Mouse (Mus musculus): ENCODE measurements around the gene Cdh16. TPM values are rescaled to one million over a fixed set of nuclear protein-coding genes. Genes with fewer than 3 reads are reported as not detected.
A peak's percentile ranks its signal among the peaks of the same experiment; 100 is the strongest.
"Not testable (repeated sequence)": the region's sequence is repeated elsewhere in the genome, so short reads cannot be mapped to it uniquely, and the experiment has no call there.

Gene Cdh16
- polyA plus RNA-seq (2015; fragmentation: Nextera tagmentation; extraction: Ambion mirVana), result not detected in 2 replicates

DNA sequence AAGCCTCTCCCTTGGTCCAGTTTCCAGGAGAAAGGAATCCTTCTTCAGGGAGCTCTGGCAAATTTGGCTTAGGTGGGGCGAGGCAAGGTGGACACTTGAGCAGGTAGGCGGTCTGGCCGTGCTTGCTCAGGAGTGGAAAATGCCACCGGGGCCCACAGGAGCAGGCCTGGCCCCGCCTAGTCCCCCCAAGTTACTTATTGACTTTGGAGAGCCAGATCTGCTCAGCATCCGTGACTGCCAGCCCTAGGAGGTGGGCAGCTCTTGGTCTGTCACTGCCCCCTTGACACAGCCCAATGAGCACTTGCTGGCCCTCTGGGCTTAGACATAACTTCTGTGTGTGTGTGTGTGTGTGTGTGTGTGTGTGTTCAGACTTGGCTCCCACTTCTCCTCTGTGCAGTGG is at the start of gene Cdh16:
TSS of gene Cdh16 (minus strand) at position 236 of the 400 bp plus-strand sequence.
- Histone ChIP-seq H3K4me3 (no peak within 1 kb of the TSS), H3K27me3 (0 out of 2 replicates have a peak, but pooled peaks cover 1% of the 10 kb centered on the region), H3K4me2 (replicated peaks) (no peak within 1 kb of the TSS), H3K27ac (replicated peaks) (no peak within 1 kb of the TSS), H3K4me1 (no peaks in the 10 kb centered on the region), H3K36me3 (no peaks in the 10 kb centered on the region), H3K9me3 (no peaks in the 10 kb centered on the region), H3K9ac (replicated peaks) (no peak within 1 kb of the TSS)
- no peak for ATAC-seq (replicated peaks)
- 80% methylated on average over 6 of the region's 6 CpGs for WGBS

GRCm38 (mm10) chr8:104655614-104656013 is 31.4 kb upstream of the Cdh16 start:
- H3K27ac ChIP-seq (replicated peaks), result no peak overlapping the region
- H3K4me2 ChIP-seq (replicated peaks), result no peak overlapping the region
- ATAC-seq (replicated peaks), result no peak
- H3K27me3 ChIP-seq, result no peaks in the 10 kb centered on the region
- H3K4me1 ChIP-seq, result no peaks in the 10 kb centered on the region
- 77% methylated on average over 4 of the region's 4 CpGs for WGBS
- no peak overlapping the region for H3K4me3 ChIP-seq
- no peaks in the 10 kb centered on the region for H3K36me3 ChIP-seq
- no peaks in the 10 kb centered on the region for H3K9me3 ChIP-seq
- H3K9ac ChIP-seq (replicated peaks), result no peak overlapping the region

DNA sequence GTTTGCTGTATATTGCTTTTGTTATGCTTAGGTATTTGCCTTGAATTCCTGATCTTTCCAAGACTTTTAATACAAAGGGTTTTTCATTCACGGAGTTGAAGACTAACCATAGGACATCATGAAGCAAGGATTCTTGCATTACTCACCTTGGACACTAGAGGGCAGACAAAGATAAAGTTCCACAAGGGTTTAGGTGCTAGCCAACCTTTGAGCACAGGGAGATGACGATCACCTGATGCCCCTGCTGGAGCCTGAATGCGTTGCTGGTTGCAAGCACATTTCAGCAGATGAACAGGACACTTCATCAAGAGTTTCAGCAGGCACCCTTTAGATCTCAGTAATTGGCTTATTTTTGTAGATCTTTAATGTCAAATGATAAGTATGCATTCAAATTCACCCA is 30.8 kb upstream of the Cdh16 start:
- no peak overlapping the region for H3K9ac ChIP-seq (replicated peaks)
- H3K27ac ChIP-seq (replicated peaks), result no peak overlapping the region
- no peaks in the 10 kb centered on the region for H3K4me1 ChIP-seq
- no peaks in the 10 kb centered on the region for H3K27me3 ChIP-seq
- WGBS, result 2% methylated on average over 3 of the region's 3 CpGs
- ATAC-seq (replicated peaks), result peak; percentile 80
- H3K9me3 ChIP-seq, result no peaks in the 10 kb centered on the region
- no peak overlapping the region for H3K4me3 ChIP-seq
- no peak overlapping the region for H3K4me2 ChIP-seq (replicated peaks)
- H3K36me3 ChIP-seq, result no peaks in the 10 kb centered on the region

GRCm38 (mm10) chr8:104644187-104644586 is 20.0 kb upstream of the Cdh16 start:
- H3K9me3 ChIP-seq; H3K27ac ChIP-seq (replicated peaks); H3K27me3 ChIP-seq; H3K4me2 ChIP-seq (replicated peaks); H3K9ac ChIP-seq (replicated peaks); H3K4me3 ChIP-seq; H3K36me3 ChIP-seq; ATAC-seq (replicated peaks): not testable (repeated sequence)
- WGBS, result 61% methylated on average over 3 of the region's 3 CpGs
- peaks cover 21% of the 10 kb centered on the region for H3K4me1 ChIP-seq

DNA sequence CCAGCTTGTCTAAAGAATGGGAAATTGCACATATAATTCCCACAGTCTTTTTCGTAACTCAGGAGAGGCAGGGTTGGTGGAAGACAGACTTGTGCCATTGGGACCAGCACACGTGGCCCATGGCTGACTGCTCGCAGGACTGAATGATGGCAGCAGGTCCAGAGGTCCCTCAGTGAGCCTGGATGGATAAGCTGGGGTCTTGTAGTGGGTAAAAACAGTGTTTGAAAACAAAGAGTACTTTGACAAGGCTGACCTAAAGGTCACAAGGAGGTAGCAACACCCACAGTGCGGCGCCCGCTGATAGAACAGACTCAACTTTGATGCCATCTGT is 18.1 kb upstream of the Cdh16 start:
- H3K36me3 ChIP-seq, result peaks cover 18% of the 10 kb centered on the region; the same call in 1 of the 2 replicates
- peak overlapping the region; percentile 83 for H3K9ac ChIP-seq (replicated peaks)
- peaks cover 21% of the 10 kb centered on the region for H3K4me1 ChIP-seq
- peak overlapping the region; percentile 91 for H3K4me2 ChIP-seq (replicated peaks)
- peak; percentile 24 for ATAC-seq (replicated peaks)
- 79% methylated on average over 6 of the region's 6 CpGs for WGBS
- H3K27me3 ChIP-seq, result no peaks in the 10 kb centered on the region
- no peaks in the 10 kb centered on the region for H3K9me3 ChIP-seq
- peak overlapping the region; percentile 82 for H3K4me3 ChIP-seq
- H3K27ac ChIP-seq (replicated peaks), result peak overlapping the region; percentile 89

DNA sequence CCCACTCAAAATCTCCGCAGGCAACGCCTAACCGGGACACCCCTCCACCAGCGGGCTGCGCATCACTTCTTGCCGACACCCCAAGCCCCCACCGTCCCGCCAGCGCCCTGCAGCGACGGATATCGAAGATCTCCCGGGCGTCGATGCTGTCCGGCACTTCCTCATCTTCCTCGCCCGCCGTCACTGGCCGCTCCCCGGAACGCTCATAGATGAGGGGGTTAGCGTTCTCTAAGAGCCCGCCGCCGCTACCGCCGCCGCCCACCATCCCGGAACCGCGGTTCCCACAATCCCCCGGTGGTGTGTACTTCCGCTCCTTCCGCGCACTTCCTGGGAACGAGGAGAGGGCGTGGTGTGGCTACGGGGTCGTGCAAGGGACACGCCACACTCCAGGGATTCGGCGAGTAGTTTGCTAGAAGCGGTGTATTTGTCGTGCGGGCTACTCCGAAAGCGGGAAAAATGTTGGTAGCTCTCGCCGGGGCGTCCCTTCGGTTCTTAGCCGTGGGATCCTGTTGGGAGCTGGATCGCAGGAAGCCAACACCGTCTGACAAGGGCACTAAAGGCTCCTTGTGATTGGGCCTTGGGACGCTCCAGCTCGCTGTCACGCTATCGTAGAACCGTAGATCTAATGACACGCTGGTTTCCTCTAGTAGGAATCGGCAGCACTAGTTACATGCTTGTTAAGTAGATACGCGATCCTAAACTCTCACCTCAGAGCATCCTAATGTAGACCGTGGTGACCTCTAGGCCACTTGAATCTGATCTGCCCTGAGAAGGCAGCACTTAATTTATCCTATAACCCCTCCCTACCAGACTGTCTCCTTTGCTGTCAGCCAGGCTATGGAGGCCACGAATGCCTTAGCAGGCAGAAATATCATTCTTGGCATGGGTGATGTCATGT is 17.5 kb upstream of the Cdh16 start, which contains the start of gene Ciao2b:
TSS of gene Ciao2b (minus strand) at position 540 of the 898 bp plus-strand sequence.
- WGBS, result under 1% methylated on average over 66 of the region's 66 CpGs
- Histone ChIP-seq H3K9me3 (no peaks in the 10 kb centered on the region), H3K27me3 (no peaks in the 10 kb centered on the region), H3K27ac (replicated peaks) (peak within 1 kb of the TSS; percentile 89), H3K4me3 (peak within 1 kb of the TSS; percentile 82), H3K4me1 (peaks cover 21% of the 10 kb centered on the region), H3K36me3 (peaks cover 18% of the 10 kb centered on the region; the same call in 1 of the 2 replicates), H3K4me2 (replicated peaks) (peak within 1 kb of the TSS; percentile 91), H3K9ac (replicated peaks) (peak within 1 kb of the TSS; percentile 83)
- peak; percentile 98 for ATAC-seq (replicated peaks)

DNA sequence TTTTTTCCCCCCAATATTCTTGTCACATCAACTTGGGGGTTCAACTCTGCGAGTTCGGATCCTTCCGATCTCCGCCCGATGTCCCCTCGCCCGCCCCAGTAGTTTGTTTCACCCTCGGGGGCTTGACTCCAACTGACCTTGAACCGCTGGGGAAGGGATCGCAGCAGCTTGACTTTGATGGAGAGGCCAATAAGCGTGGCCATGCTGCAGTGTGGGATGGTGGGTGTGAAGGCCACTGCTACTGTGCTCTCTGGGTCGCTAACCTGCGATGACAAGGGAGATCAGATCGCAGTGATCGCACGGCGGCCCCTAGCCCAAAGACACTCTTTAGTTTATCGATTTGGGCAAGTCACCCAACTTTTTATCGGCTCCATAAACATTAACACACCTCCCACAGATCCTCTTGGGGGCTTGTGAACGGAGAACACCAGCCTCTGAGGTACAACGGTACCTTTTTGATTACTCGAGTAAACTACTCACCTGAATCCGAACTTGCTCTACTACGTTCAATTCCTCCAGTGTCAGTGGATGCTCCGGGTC is 16.7 kb upstream of the Cdh16 start:
- no peaks in the 10 kb centered on the region for H3K9me3 ChIP-seq
- peak; percentile 17 for ATAC-seq (replicated peaks)
- H3K27ac ChIP-seq (replicated peaks), result peak overlapping the region; percentile 89; the same call in 1 of the 2 replicates
- H3K9ac ChIP-seq (replicated peaks), result peak overlapping the region; percentile 83
- 11% methylated on average over 25 of the region's 25 CpGs for WGBS
- H3K27me3 ChIP-seq, result no peaks in the 10 kb centered on the region
- peak overlapping the region; percentile 82 for H3K4me3 ChIP-seq
- peaks cover 21% of the 10 kb centered on the region for H3K4me1 ChIP-seq
- H3K4me2 ChIP-seq (replicated peaks), result peak overlapping the region; percentile 91
- H3K36me3 ChIP-seq, result peaks cover 18% of the 10 kb centered on the region; the same call in 1 of the 2 replicates

DNA sequence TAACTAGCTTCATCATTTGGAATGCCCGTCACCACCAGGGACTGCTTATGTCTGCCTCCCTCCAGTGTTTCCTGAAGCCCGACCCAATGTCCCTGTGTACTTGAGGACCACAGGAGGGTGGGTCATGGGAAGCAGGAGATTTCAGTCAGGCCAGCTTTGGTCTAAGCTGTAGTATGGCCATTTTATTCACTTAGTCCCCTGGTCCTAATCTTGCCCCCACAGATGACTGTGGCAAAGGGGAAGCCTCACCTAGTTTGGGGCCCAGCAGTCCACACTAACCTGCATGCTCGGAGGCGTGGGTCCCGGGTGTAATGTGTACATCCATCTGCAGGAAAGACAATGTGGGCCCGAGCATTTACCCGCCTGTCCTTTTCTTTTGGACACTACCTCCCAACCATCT is 16.0 kb upstream of the Cdh16 start:
- no peak overlapping the region for H3K27ac ChIP-seq (replicated peaks)
- H3K36me3 ChIP-seq, result peaks cover 18% of the 10 kb centered on the region; the same call in 1 of the 2 replicates
- ATAC-seq (replicated peaks), result no peak
- H3K4me2 ChIP-seq (replicated peaks), result peak overlapping the region; percentile 91
- H3K4me3 ChIP-seq, result peak overlapping the region; percentile 82
- no peak overlapping the region for H3K9ac ChIP-seq (replicated peaks)
- H3K4me1 ChIP-seq, result peaks cover 21% of the 10 kb centered on the region
- H3K9me3 ChIP-seq, result no peaks in the 10 kb centered on the region
- WGBS, result 88% methylated on average over 7 of the region's 7 CpGs
- H3K27me3 ChIP-seq, result no peaks in the 10 kb centered on the region

- no peak overlapping the region for H3K27ac ChIP-seq (replicated peaks)
- no peak for ATAC-seq (replicated peaks)
- H3K9me3 ChIP-seq, result no peaks in the 10 kb centered on the region
- H3K4me3 ChIP-seq, result no peak overlapping the region
- peaks cover 25% of the 10 kb centered on the region; the same call in 1 of the 2 replicates for H3K36me3 ChIP-seq
- H3K27me3 ChIP-seq, result no peaks in the 10 kb centered on the region
- peaks cover 21% of the 10 kb centered on the region for H3K4me1 ChIP-seq
- no peak overlapping the region for H3K4me2 ChIP-seq (replicated peaks)
- WGBS, result 94% methylated on average over 6 of the region's 6 CpGs
- no peak overlapping the region for H3K9ac ChIP-seq (replicated peaks)
Measured at GRCm38 (mm10) chr8:104638010-104638409, 13.8 kb upstream of the Cdh16 start.

- peaks cover 16% of the 10 kb centered on the region for H3K4me1 ChIP-seq
- H3K4me2 ChIP-seq (replicated peaks), result no peak overlapping the region
- no peak overlapping the region for H3K9ac ChIP-seq (replicated peaks)
- ATAC-seq (replicated peaks), result no peak
- peaks cover 7% of the 10 kb centered on the region for H3K27me3 ChIP-seq
- H3K9me3 ChIP-seq, result no peaks in the 10 kb centered on the region
- WGBS, result 91% methylated on average over 3 of the region's 3 CpGs
- no peak overlapping the region for H3K27ac ChIP-seq (replicated peaks)
- no peak overlapping the region for H3K4me3 ChIP-seq
- peaks cover 25% of the 10 kb centered on the region; the same call in 1 of the 2 replicates for H3K36me3 ChIP-seq
Measured at GRCm38 (mm10) chr8:104635004-104635710, 11.0 kb upstream of the Cdh16 start.

DNA sequence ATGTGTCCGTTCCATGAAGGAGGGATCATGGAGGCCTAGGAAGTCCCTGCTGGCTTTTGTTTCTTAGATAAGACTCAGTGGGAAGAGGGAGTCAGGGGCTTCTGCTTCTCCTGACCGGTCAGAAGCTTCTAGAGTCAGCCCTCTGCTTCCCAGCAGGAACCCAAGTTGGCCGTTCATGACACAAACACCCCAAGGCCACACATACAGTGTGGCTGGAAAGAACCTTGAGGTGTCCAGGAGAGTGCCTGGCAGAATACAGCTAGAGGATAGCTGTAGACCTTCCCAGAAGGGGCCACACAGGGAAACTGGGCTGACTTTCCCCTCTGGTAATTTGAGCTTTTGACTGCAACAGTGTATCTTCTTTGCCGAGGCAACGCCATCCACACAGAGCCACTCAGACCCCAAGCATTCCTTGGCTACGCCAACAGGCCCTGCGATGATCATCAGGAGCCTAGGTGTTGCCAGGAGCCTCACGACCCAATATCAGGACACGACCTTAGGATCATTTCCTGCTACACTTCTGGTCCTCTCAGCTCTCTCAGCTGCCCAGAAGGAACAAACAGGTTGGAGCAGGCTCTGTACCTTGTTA is 9.1 kb upstream of the Cdh16 start:
- 74% methylated on average over 9 of the region's 9 CpGs for WGBS
- Histone ChIP-seq H3K9ac (replicated peaks) (no peak overlapping the region), H3K9me3 (no peaks in the 10 kb centered on the region), H3K4me2 (replicated peaks) (no peak overlapping the region), H3K27ac (replicated peaks) (no peak overlapping the region), H3K36me3 (peaks cover 11% of the 10 kb centered on the region; the same call in 1 of the 2 replicates), H3K27me3 (peaks cover 18% of the 10 kb centered on the region), H3K4me3 (no peak overlapping the region), H3K4me1 (peaks cover 12% of the 10 kb centered on the region)
- no peak for ATAC-seq (replicated peaks)

Measured in forebrain, embryonic 15.5 days (tissue).